Comparison of ENCODE assay signal across 18 mouse cellular contexts in the genomic region with DNA sequence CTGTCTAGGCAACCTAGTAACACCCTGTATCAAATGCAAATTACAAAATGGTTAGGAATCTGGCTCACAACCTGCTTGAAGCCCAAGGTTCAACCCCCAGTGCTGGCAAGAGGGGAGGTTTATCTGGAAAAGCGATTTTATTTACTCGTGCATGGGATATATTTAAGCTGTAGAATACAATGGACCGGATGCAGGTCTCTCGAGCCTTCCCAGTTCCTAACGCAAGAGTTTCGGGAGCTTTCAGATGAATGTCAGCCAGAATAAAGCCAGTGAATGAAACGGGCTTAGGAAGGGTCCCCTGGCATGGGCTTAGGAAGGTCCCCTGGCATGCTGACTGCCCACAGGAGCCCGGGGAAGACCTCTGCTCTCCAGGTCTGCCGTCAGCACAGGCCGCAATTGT. TPM values are rescaled to one million over a fixed set of nuclear protein-coding genes. Genes with fewer than 3 reads are reported as not detected.
A peak's percentile ranks its signal among the peaks of the same experiment; 100 is the strongest.
DNase-seq lines count a peak whose midpoint lies in the region; ATAC-seq lines count a peak whose summit lies in the region.
"Had no signal": no experiment of that assay in that cellular context is flagged by ENCODE, and none has a peak within 500 bp of the region (broad histone marks: within the 10 kb centered on the region; RNA-seq: fewer than 3 reads in every experiment).

No protein-coding gene starts in this region.

- no peak overlapping the region for H3K4me2 ChIP-seq in kidney, embryonic 16.5 days (replicated peaks; ENCODE audit: low read depth, low read length)
- no peak overlapping the region for H3K4me2 ChIP-seq in heart, embryonic 13.5 days
- H3K4me2 ChIP-seq in heart, embryonic 16.5 days (ENCODE audit: low read depth, low read length), result no peak overlapping the region
- H3K4me2 ChIP-seq: forebrain, embryonic 12.5 days; limb, embryonic 15.5 days; lung, embryonic 14.5 days; midbrain, embryonic 15.5 days had no signal

- 0 out of 2 replicates have a peak overlapping the region, but pooled peaks have one; percentile 20 for H3K27ac ChIP-seq in kidney, embryonic 16.5 days (ENCODE audit: low read length)
- peak overlapping the region; percentile 58 for H3K27ac ChIP-seq in heart, embryonic 13.5 days (replicated peaks)
- peak overlapping the region; percentile 79 for H3K27ac ChIP-seq in heart, embryonic 16.5 days (ENCODE audit: low read length)
- H3K27ac ChIP-seq: embryonic facial prominence, embryonic 10.5 days; forebrain, embryonic 12.5 days; hindbrain, postnatal 0 days; limb, embryonic 15.5 days; midbrain, embryonic 15.5 days had no signal

- DNase-seq in heart, adult 8-10 months (ENCODE audit: low spot score), result peak; percentile 49
- no peak for DNase-seq in heart, postnatal 14 days
- DNase-seq in kidney, postnatal 4 days, result no peak
- no peak for DNase-seq in embryo, embryonic 11 days
- DNase-seq: cerebellum, adult 8-10 months; gastrocnemius, postnatal 25 days; lung, embryonic 14.5 days; lung, postnatal 36 days; spleen, adult 18-20 months had no signal

- no peaks in the 10 kb centered on the region for H3K27me3 ChIP-seq in kidney, embryonic 16.5 days (ENCODE audit: insufficient read depth, low read length)
- no peaks in the 10 kb centered on the region for H3K27me3 ChIP-seq in heart, embryonic 13.5 days (replicated peaks)
- H3K27me3 ChIP-seq in heart, embryonic 16.5 days (ENCODE audit: control insufficient read depth, insufficient read depth, low read length), result no peaks in the 10 kb centered on the region
- H3K27me3 ChIP-seq: forebrain, embryonic 12.5 days; limb, embryonic 15.5 days; midbrain, embryonic 15.5 days had no signal

- peaks cover 3% of the 10 kb centered on the region; the same call in 1 of the 2 replicates for H3K4me1 ChIP-seq in kidney, embryonic 16.5 days (ENCODE audit: insufficient read depth, low read length)
- peaks cover 48% of the 10 kb centered on the region for H3K4me1 ChIP-seq in heart, embryonic 13.5 days
- peaks cover 14% of the 10 kb centered on the region for H3K4me1 ChIP-seq in heart, embryonic 16.5 days (ENCODE audit: control insufficient read depth, insufficient read depth, low read length)
- H3K4me1 ChIP-seq: midbrain, embryonic 15.5 days had no signal

- no peak overlapping the region for H3K4me3 ChIP-seq in kidney, embryonic 16.5 days (ENCODE audit: low read length)
- H3K4me3 ChIP-seq in heart, embryonic 13.5 days, result no peak overlapping the region
- no peak overlapping the region for H3K4me3 ChIP-seq in heart, embryonic 16.5 days (ENCODE audit: low read length)
- H3K4me3 ChIP-seq: embryonic facial prominence, embryonic 10.5 days; forebrain, embryonic 12.5 days; limb, embryonic 15.5 days; midbrain, embryonic 15.5 days; myocyte had no signal

- 90% methylated on average over 10 of the region's 10 CpGs for WGBS in kidney, embryonic 16.5 days
- WGBS in heart, embryonic 13.5 days, result 80% methylated on average over 10 of the region's 10 CpGs
- 80% methylated on average over 10 of the region's 10 CpGs for WGBS in heart, embryonic 16.5 days

- ATAC-seq in kidney, embryonic 16.5 days (ENCODE audit: low FRiP score, low TSS enrichment), result no peak
- ATAC-seq in heart, embryonic 13.5 days (ENCODE audit: extremely low read depth, insufficient number of reproducible peaks, low FRiP score, low TSS enrichment), result no peak
- no peak for ATAC-seq in heart, embryonic 16.5 days (replicated peaks; ENCODE audit: extremely low read depth, insufficient read depth, low FRiP score)
- ATAC-seq: hindbrain, postnatal 0 days; midbrain, embryonic 15.5 days had no signal

- no peaks in the 10 kb centered on the region for H3K9me3 ChIP-seq in kidney, embryonic 16.5 days (ENCODE audit: low read length)
- H3K9me3 ChIP-seq in heart, embryonic 13.5 days, result no peaks in the 10 kb centered on the region
- no peaks in the 10 kb centered on the region for H3K9me3 ChIP-seq in heart, embryonic 16.5 days (replicated peaks; ENCODE audit: control insufficient read depth, low read length)
- H3K9me3 ChIP-seq: embryonic facial prominence, embryonic 10.5 days; forebrain, embryonic 12.5 days; limb, embryonic 15.5 days; midbrain, embryonic 15.5 days had no signal

- peaks cover 15% of the 10 kb centered on the region; the same call in 1 of the 2 replicates for H3K36me3 ChIP-seq in kidney, embryonic 16.5 days (ENCODE audit: insufficient read depth, low read length)
- H3K36me3 ChIP-seq in heart, embryonic 13.5 days, result peaks cover 47% of the 10 kb centered on the region
- H3K36me3 ChIP-seq in heart, embryonic 16.5 days (ENCODE audit: control insufficient read depth, insufficient read depth), result peaks cover 19% of the 10 kb centered on the region; the same call in 1 of the 2 replicates

- intact Hi-C loops in heart, postnatal 14 days (cut with DNase I), result no loop called here

- no peak overlapping the region for H3K9ac ChIP-seq in kidney, embryonic 16.5 days (replicated peaks; ENCODE audit: low read length)
- no peak overlapping the region for H3K9ac ChIP-seq in heart, embryonic 13.5 days
- no peak overlapping the region for H3K9ac ChIP-seq in heart, embryonic 16.5 days (ENCODE audit: low read length)
- H3K9ac ChIP-seq: forebrain, embryonic 12.5 days; limb, embryonic 15.5 days; lung, embryonic 14.5 days; midbrain, embryonic 15.5 days had no signal

RNA-seq across cellular contexts. Expression of gene Fez2, which starts 11.1 kb away (rescaled TPM):
- 10 to 100 TPM; 77.0 to 92.6 (median 86.4) TPM for total RNA-seq in heart, adult 8-10 months (2022)
- total RNA-seq in heart, postnatal 14 days (2021), result 10 to 100 TPM; 76.4 to 83.3 TPM
- 42.8 TPM in 2 replicates for polyA plus RNA-seq in kidney, embryonic 16.5 days (2015; fragmentation: Nextera tagmentation; extraction: Ambion mirVana)
- 45.3 and 45.7 TPM in 2 replicates for polyA plus RNA-seq in heart, embryonic 13.5 days (2015; fragmentation: Nextera tagmentation; extraction: Ambion mirVana)
- 55.4 and 62.9 TPM in 2 replicates for polyA plus RNA-seq in heart, embryonic 16.5 days (2015; fragmentation: Nextera tagmentation; extraction: Ambion mirVana)

Comparison
In these comparisons a context has a peak if more than half of its experiments do, and no peak if none do; other contexts are left out.
1. H3K27ac ChIP-seq: peak in every context shown above with its lines; median percentile 79 in heart, embryonic 16.5 days; 58 in heart, embryonic 13.5 days; 20 in kidney, embryonic 16.5 days.